Mouse (Mus musculus): ENCODE results near the gene H2-DMb2. TPM values are rescaled to one million over a fixed set of nuclear protein-coding genes. Genes with fewer than 3 reads are reported as not detected.

H2-DMb2 gene
- polyA plus RNA-seq, 1 experiment from 2014 or later = 0.24 TPM

DNA sequence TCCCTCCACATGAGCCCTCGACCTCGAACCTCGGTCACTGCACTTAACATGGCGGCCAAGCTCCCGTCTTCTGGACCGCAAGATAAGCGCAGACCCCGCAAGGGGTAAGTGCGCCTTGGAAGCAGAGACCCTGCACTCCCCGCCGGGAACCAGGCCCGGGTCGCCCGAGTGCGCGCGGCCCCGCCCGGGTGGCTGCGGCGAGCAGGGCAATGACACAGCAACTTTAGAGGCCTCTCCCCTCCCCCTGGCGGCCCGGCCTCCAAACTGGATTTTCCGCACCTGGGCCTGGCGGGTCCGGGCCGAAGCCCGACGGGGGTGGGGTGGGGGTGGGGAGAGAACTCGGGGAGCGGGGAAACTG lies 22.3 kb upstream of the H2-DMb2 start:
- WGBS = under 1% methylated on average over 31 of the region's 31 CpGs
- no peaks in the 10 kb centered on the region for H3K27me3 ChIP-seq (ENCODE audit: insufficient read depth, poor library complexity, severe bottlenecking)
- H3K4me1 ChIP-seq (replicated peaks) = peaks cover 30% of the 10 kb centered on the region
- DNase-seq (ENCODE audit: low spot score) = no peak
- H3K27ac ChIP-seq = peak overlapping the region; percentile 100
- H3K9me3 ChIP-seq = no peaks in the 10 kb centered on the region
- H3K4me3 ChIP-seq = peak overlapping the region; percentile 100
- H3K36me3 ChIP-seq = peaks cover 40% of the 10 kb centered on the region

DNA sequence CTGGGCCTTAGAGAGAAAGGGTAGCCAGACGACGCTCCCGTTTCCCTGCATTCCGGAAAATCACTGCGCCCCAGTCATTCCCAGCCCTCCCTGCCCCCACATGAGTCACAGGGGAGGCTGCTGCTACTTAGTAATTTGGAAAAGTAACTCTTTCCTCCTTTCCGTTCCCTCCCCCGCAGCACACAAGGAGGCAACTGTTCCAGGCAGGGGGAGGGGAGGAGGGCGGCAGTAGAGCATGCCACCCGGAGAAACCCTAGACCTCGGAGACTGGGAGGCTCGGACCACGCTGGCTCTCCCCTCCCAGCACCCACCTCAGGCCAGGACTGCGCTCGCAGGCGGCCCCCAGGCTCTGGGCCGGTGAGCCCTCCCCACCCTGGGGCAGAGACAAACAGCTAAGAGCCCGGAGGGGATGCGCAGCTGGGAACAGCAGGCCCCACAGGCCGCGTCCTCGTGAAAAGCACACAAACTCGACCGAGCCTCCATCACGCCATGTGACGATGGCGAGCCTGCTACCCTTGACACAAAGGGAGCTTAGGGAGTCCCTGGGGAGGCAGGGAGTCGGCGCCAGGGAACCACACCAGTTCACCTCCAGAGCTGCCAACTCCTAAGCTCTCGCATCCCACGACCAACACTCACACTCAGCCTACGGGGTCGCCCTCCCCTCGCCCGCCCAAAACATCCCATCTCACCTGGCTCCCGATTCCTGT lies 21.8 kb upstream of the H2-DMb2 start:
- H3K4me3 ChIP-seq = peak overlapping the region; percentile 100
- H3K4me1 ChIP-seq (replicated peaks) = peaks cover 27% of the 10 kb centered on the region
- peak; percentile 86 for DNase-seq (ENCODE audit: low spot score)
- peaks cover 40% of the 10 kb centered on the region for H3K36me3 ChIP-seq
- H3K27me3 ChIP-seq (ENCODE audit: insufficient read depth, poor library complexity, severe bottlenecking) = no peaks in the 10 kb centered on the region
- no peaks in the 10 kb centered on the region for H3K9me3 ChIP-seq
- under 1% methylated on average over 34 of the region's 35 CpGs for whole genome bisulfite sequencing
- H3K27ac ChIP-seq = peak overlapping the region; percentile 100

DNA sequence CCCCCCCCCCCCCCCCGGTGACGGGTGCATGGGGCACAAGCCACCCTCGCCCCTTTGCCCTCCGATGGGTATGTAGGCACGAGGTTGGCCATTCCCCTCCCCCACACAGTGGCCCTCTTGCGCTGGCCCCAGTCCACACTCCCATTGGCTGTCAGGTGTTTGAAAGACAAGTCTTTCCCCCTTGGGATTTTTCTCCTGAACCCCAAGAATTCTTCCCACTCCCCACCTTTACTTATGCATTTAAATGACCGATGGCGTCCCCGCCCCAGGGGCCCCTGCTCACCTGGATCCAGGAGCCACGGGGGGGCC lies 21.3 kb upstream of the H2-DMb2 start:
- peaks cover 35% of the 10 kb centered on the region for H3K36me3 ChIP-seq
- H3K4me1 ChIP-seq (replicated peaks) = peaks cover 24% of the 10 kb centered on the region
- WGBS = 2% methylated on average over 8 of the region's 10 CpGs
- H3K9me3 ChIP-seq = no peaks in the 10 kb centered on the region
- H3K27me3 ChIP-seq (ENCODE audit: insufficient read depth, poor library complexity, severe bottlenecking) = no peaks in the 10 kb centered on the region
- H3K27ac ChIP-seq = peak overlapping the region; percentile 100
- DNase-seq (ENCODE audit: low spot score) = peak; percentile 85
- peak overlapping the region; percentile 100 for H3K4me3 ChIP-seq

DNA sequence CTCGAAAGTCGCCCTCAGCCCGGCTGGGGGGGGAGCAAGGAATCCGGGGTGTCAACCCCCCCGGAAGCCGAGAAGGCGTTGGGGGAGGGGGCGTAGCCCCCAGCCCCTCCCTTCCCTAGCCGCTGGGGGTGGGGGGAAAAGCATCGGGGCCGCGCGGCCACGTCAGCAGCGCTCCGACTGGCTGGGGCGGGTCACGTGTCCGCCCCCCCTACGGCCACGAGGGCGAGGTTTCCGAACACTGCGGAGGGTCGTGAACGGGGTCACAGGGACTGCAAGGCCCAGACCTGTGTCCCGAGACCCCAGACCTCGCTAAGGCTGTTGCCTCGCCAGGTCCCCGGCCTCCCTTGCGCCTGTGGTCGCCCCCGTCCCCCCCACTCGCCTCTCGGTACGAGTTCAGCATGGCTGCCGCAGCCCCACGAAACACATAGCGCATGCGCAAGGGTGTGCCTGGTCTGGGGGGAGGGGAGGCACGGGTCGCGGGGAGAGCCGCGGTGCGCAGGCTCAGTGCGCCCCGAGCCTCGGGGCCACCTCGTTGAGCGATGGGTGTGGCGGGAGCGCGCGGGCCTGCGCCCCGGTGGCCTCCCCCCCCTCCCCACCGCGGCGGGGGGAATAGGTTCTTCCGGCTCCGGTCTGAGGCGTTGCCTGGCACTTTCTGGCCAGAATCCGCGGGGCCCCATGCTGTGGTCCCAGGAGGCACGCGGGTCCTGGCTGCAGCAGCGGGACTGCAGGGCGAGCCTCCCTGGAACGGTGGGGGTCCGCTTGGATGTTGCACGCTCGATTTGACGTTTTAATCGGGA lies 20.7 kb upstream of the H2-DMb2 start, which contains the start of gene Brd2:
Brd2 (minus strand) TSS at position 447 of the 797 bp plus-strand sequence.
- Histone ChIP-seq H3K4me1 (replicated peaks) (peaks cover 23% of the 10 kb centered on the region), H3K27ac (peak within 1 kb of the TSS; percentile 100), H3K36me3 (peaks cover 29% of the 10 kb centered on the region), H3K27me3 (ENCODE audit: insufficient read depth, poor library complexity, severe bottlenecking) (0 out of 2 replicates have a peak, but pooled peaks cover under 1% of the 10 kb centered on the region), H3K9me3 (no peaks in the 10 kb centered on the region), H3K4me3 (peak within 1 kb of the TSS; percentile 100)
- WGBS = under 1% methylated on average over 75 of the region's 75 CpGs
- peak; percentile 98 for DNase-seq (ENCODE audit: low spot score)

DNA sequence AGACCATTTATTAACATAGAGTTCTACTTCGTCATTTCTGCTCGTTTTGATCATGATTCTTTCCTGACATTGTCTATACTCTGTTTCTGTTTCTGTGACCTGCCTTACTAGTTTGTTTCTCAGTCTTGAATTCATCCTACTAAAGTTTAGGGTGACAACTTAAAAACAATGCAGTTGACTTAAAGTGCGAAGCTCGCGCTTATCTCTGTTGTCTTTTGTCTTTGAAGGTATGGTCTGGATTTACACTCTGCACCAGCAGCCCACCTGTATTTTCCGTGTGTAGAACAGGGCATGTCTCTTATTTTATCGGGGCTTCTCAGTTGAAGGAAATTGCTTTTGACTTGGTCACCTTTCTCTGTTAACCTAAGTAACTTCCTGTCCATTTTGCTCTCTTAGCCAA lies 20.0 kb upstream of the H2-DMb2 start:
- H3K27me3 ChIP-seq (ENCODE audit: insufficient read depth, poor library complexity, severe bottlenecking) = 0 out of 2 replicates have a peak, but pooled peaks cover 6% of the 10 kb centered on the region
- peaks cover 22% of the 10 kb centered on the region for H3K36me3 ChIP-seq
- no peak for DNase-seq (ENCODE audit: low spot score)
- 7% methylated on average over 7 of the region's 7 CpGs for WGBS
- no peaks in the 10 kb centered on the region for H3K9me3 ChIP-seq
- peak overlapping the region; percentile 100 for H3K4me3 ChIP-seq
- peak overlapping the region; percentile 100 for H3K27ac ChIP-seq
- H3K4me1 ChIP-seq (replicated peaks) = peaks cover 29% of the 10 kb centered on the region

DNA sequence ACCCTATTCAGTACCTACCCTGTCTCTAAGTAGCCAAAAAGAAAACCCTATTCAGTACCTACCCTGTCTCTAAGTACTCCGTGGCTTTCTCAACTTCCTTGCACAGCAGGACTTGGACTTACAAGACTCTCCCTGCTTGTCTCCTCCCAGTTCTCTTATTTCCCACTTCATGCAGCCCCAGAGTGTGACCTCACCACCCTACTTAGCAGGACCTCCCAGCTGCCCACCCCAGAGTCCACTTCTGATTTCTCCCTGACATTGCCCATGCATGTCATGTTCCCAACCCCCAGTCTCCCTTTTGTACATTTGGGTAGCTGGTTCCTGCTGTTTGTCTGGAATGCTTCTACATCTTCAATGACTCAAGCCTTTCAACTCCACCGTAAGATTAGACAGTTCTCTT lies 19.6 kb upstream of the H2-DMb2 start:
- H3K4me1 ChIP-seq (replicated peaks) = peaks cover 33% of the 10 kb centered on the region

DNA sequence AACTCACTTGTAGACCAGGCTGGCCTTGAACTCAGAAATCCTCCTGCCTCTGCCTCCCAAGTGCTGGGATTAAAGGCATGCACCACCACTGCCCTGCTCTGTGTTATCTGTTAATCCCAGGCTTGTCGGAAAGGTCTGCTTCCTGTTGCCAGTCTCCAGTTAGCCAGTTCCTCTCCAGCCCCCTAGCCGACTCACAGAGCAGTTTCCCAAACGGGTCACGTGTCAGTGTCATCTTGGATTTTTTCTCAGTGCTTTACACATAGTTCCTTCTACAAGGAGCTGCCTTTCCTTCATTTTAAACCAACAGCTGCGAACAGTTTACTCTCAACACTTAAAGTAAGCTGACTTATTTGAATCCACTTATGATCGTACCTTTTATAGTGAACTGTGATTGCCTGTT lies 18.5 kb upstream of the H2-DMb2 start:
- H3K27me3 ChIP-seq (ENCODE audit: insufficient read depth, poor library complexity, severe bottlenecking) = peaks cover 17% of the 10 kb centered on the region
- peaks cover 41% of the 10 kb centered on the region for H3K4me1 ChIP-seq (replicated peaks)
- WGBS = 85% methylated on average over 6 of the region's 6 CpGs
- peaks cover 8% of the 10 kb centered on the region; the same call in 1 of the 2 replicates for H3K36me3 ChIP-seq
- no peak overlapping the region for H3K27ac ChIP-seq
- no peaks in the 10 kb centered on the region for H3K9me3 ChIP-seq
- no peak overlapping the region for H3K4me3 ChIP-seq
- no peak for DNase-seq (ENCODE audit: low spot score)

More for the DNA sequence above, 19.6 kb upstream of the H2-DMb2 start:
- H3K27me3 ChIP-seq (ENCODE audit: insufficient read depth, poor library complexity, severe bottlenecking) = peaks cover 11% of the 10 kb centered on the region
- DNase-seq (ENCODE audit: low spot score) = no peak
- H3K27ac ChIP-seq = peak overlapping the region; percentile 100
- H3K36me3 ChIP-seq = peaks cover 18% of the 10 kb centered on the region
- no peaks in the 10 kb centered on the region for H3K9me3 ChIP-seq
- peak overlapping the region; percentile 100 for H3K4me3 ChIP-seq
- 10% methylated on average over 2 of the region's 2 CpGs for WGBS

DNA sequence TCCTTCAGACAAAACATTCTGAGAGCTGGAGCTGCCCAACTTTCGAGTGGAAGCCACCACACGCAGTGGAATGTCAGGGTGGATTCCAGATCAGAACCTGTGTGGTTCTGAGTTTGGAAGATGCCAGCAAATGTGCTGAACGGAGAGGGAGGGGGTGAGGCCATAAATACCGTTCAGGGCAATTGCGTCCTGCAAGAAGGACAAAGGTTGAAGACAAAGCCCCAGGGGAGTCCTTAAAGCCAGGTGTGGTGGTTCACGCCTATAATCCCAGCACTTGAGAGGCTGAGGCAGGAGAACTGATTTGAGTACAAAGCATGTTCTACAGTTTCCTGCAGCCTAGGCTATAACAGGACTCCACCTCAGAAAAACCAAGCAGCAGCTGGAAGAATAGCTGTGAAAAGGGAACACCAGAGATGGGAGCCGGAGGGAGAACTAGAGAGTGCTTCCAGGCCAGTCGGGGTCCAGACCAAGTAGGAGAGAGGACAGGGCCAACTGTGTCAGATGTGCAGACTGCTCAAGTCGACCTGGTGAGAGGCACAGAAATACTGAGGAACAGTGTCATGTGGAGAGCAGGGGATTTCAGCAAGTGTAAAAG lies 16.2 kb upstream of the H2-DMb2 start:
- H3K4me3 ChIP-seq = no peak overlapping the region
- WGBS = 62% methylated on average over 9 of the region's 9 CpGs
- H3K4me1 ChIP-seq (replicated peaks) = peaks cover 41% of the 10 kb centered on the region
- no peak for DNase-seq (ENCODE audit: low spot score)
- H3K9me3 ChIP-seq = no peaks in the 10 kb centered on the region
- peaks cover 17% of the 10 kb centered on the region for H3K27me3 ChIP-seq (ENCODE audit: insufficient read depth, poor library complexity, severe bottlenecking)
- no peak overlapping the region for H3K27ac ChIP-seq
- peaks cover 7% of the 10 kb centered on the region; the same call in 1 of the 2 replicates for H3K36me3 ChIP-seq

DNA sequence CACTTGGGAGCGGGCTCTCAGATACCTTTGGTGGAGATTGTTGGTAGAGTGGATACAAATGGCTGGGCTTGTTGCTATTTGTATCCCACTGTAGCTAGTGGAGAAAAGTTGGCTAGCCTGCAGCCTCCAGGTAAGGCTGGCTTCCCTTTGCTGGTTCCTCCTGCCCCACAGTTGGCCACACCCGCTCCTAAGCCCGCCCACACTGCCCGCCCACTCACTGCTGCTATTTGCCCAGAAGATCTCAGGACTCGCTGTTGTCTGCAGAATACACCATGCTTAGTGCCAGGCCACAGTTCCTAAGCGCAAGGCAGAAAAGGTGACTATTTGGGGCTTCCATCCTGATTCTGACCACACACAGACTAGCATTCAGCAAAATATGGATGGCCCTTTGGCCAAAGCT lies 15.6 kb upstream of the H2-DMb2 start:
- peaks cover 41% of the 10 kb centered on the region for H3K4me1 ChIP-seq (replicated peaks)

DNA sequence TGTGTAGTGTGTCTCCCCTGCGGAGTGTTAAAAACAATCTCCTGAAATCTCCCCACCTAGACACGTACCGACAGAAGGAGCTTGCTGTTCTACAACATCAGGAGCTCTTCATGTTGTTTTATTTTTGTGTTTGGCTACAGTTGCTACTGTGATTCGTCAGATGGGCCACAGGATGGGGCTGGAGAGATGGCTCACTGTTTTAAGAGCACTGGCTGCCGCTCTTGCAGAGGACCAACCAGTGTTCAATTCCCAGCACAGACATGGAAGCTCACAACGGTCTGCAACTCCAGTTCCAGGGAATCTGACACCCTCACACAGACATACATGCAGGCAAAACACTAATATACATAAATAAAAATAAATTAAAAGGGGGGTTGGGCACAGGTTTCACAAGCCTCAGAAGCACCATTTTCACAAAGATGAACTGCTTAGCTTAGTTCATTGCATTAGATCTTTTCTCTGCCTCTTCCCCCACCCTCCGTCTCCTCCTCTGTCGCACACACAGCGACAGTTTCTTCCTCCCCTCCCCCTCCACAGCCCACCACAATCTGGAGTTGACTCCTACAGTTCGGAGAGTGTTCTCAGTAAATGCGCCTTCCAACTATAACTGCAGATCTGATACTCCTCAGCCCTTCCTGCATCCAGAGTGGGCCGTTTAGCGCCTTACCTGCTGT lies 14.7 kb upstream of the H2-DMb2 start:
- peak overlapping the region; percentile 32 for H3K4me3 ChIP-seq
- H3K36me3 ChIP-seq = peaks cover 7% of the 10 kb centered on the region; the same call in 1 of the 2 replicates
- H3K27ac ChIP-seq = no peak overlapping the region
- H3K9me3 ChIP-seq = no peaks in the 10 kb centered on the region
- 22% methylated on average over 13 of the region's 13 CpGs for WGBS
- H3K27me3 ChIP-seq (ENCODE audit: insufficient read depth, poor library complexity, severe bottlenecking) = peaks cover 17% of the 10 kb centered on the region
- H3K4me1 ChIP-seq (replicated peaks) = peaks cover 37% of the 10 kb centered on the region
- DNase-seq (ENCODE audit: low spot score) = no peak

More for the DNA sequence above, 15.6 kb upstream of the H2-DMb2 start:
- Histone ChIP-seq H3K9me3 (no peaks in the 10 kb centered on the region), H3K27ac (0 out of 2 replicates have a peak overlapping the region, but pooled peaks have one; percentile 47), H3K36me3 (peaks cover 7% of the 10 kb centered on the region; the same call in 1 of the 2 replicates), H3K4me3 (0 out of 2 replicates have a peak overlapping the region, but pooled peaks have one; percentile 18), H3K27me3 (ENCODE audit: insufficient read depth, poor library complexity, severe bottlenecking) (peaks cover 17% of the 10 kb centered on the region)
- WGBS = 16% methylated on average over 6 of the region's 6 CpGs
- DNase-seq (ENCODE audit: low spot score) = no peak

DNA sequence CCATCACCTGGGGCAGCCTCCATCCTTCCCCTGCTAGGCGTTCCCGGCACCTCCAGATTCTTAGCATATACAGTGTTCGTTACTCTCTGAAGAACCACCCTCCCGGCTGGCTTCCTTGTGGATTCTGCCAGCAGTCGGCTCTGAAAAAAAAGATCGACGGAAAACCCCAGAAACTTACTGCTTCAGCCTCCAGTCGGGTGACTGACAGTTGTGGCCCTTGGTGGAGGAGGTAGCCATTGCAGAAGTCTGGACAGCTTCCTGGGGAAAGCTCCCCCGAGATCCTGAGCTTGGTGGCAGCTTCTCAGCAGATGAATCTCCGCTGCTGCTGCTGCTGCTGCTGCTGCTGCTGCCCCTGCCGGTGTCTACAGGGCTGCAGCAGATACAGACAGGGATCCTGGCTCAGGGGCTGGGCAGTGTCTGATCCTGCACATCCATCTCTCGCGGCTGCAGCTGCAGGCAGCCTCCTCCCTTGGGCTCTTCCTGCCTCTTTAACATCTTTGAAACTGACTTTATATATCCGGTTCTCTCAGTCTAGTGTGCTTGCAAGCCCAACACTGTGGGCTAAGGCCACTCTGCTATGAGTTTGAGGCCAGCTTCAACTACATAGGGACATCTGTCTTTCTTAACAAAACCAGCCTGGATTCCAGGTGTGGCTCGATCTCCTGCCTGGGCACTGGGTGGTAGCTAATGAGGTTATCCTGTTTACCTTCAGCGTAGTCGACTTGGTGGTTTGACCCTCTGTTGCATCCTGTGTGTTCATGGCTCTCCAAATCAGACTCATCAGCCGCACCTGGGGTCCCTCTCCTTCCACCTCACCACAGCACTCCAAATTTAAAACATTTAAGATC lies 13.9 kb upstream of the H2-DMb2 start:
- Histone ChIP-seq H3K4me3 (peak overlapping the region; percentile 32), H3K27me3 (ENCODE audit: insufficient read depth, poor library complexity, severe bottlenecking) (peaks cover 17% of the 10 kb centered on the region), H3K36me3 (peaks cover 7% of the 10 kb centered on the region; the same call in 1 of the 2 replicates), H3K4me1 (replicated peaks) (peaks cover 29% of the 10 kb centered on the region), H3K27ac (no peak overlapping the region), H3K9me3 (no peaks in the 10 kb centered on the region)
- WGBS = 23% methylated on average over 18 of the region's 18 CpGs
- no peak for DNase-seq (ENCODE audit: low spot score)
